Mouse (Mus musculus) midbrain, embryonic 12.5 days (tissue): Measurements from ENCODE around the gene Hecw2. TPM values are rescaled to one million over a fixed set of nuclear protein-coding genes. Genes with fewer than 3 reads are reported as not detected.

Experiments used
- ATAC-seq: fragments of 200-750 bp; cut with Nextera tagmentation; 2 replicates; pipeline ENCODE4 v1.8.0; 2017; ENCODE audit warnings: low read depth, moderate TSS enrichment, moderate library complexity; ENCODE audit not compliant: low FRiP score
- H3K27ac ChIP-seq: fragments of 300-500 bp; sonication (generic); replicated peaks from 2 replicates; pipeline ENCODE4 v1.5.1; 2016; ENCODE audit warnings: mild to moderate bottlenecking
- H3K27me3 ChIP-seq: fragments of 300-500 bp; sonication (generic); 2 replicates; pipeline ENCODE4 v1.6.1; 2016; ENCODE audit warnings: mild to moderate bottlenecking
- H3K36me3 ChIP-seq: fragments of 300-500 bp; sonication (generic); 2 replicates; pipeline ENCODE4 v1.6.1; 2016
- H3K4me1 ChIP-seq: fragments of 300-500 bp; sonication (generic); 2 replicates; pipeline ENCODE4 v1.6.1; 2016
- H3K4me2 ChIP-seq: fragments of 300-500 bp; sonication (generic); replicated peaks from 2 replicates; pipeline ENCODE4 v1.6.1; 2016; ENCODE audit warnings: mild to moderate bottlenecking, moderate library complexity
- H3K4me3 ChIP-seq: fragments of 300-500 bp; sonication (generic); 2 replicates; pipeline ENCODE4 v1.5.1; 2016; ENCODE audit warnings: mild to moderate bottlenecking
- H3K9ac ChIP-seq: fragments of 300-500 bp; sonication (generic); replicated peaks from 2 replicates; pipeline ENCODE4 v1.6.1; 2016; ENCODE audit warnings: mild to moderate bottlenecking, moderate library complexity
- H3K9me3 ChIP-seq: fragments of 300-500 bp; sonication (generic); 2 replicates; pipeline ENCODE4 v1.6.1; 2016; ENCODE audit warnings: mild to moderate bottlenecking
- WGBS: fragments of 180-500 bp; shearing (Covaris S2); methylation state at CpG from one replicate; pipeline ENCODE4 v1.1.7; 2016; 5-methylcytosine and 5-hydroxymethylcytosine counted together
- polyA plus RNA-seq: library from polyadenylated mRNA; unstranded; fragments of >200 nt; fragmentation: Nextera tagmentation; extraction: Ambion mirVana; gene quantifications from 2 replicates; pipeline ENCODE4 v1.2.1, GENCODE M21; 2016

The Hecw2 gene
- polyA plus RNA-seq, 1 experiment from 2014 or later, result 5.5 TPM

GRCm38 (mm10) chr1:53911848-53912247 lies 283.1 kb downstream of the Hecw2 start:
- WGBS, result 89% methylated on average over 3 of the region's 3 CpGs
- no peak for ATAC-seq
- H3K27ac ChIP-seq, result no peak overlapping the region
- H3K4me3 ChIP-seq, result no peak overlapping the region
- H3K9ac ChIP-seq, result no peak overlapping the region
- no peak overlapping the region for H3K4me2 ChIP-seq
- H3K36me3 ChIP-seq, result no peaks in the 10 kb centered on the region
- H3K4me1 ChIP-seq, result no peaks in the 10 kb centered on the region
- H3K9me3 ChIP-seq, result no peaks in the 10 kb centered on the region
- H3K27me3 ChIP-seq, result no peaks in the 10 kb centered on the region

GRCm38 (mm10) chr1:53910251-53910650 lies 284.7 kb downstream of the Hecw2 start:
- Histone ChIP-seq H3K4me1 (no peaks in the 10 kb centered on the region), H3K27me3 (no peaks in the 10 kb centered on the region), H3K9me3 (no peaks in the 10 kb centered on the region), H3K9ac (no peak overlapping the region), H3K27ac (no peak overlapping the region), H3K4me3 (no peak overlapping the region), H3K36me3 (no peaks in the 10 kb centered on the region), H3K4me2 (no peak overlapping the region)
- ATAC-seq, result no peak
- 79% methylated on average over 1 of the region's 1 CpGs for whole genome bisulfite sequencing

GRCm38 (mm10) chr1:53909118-53909517 lies 285.9 kb downstream of the Hecw2 start:
- Histone ChIP-seq H3K4me1 (no peaks in the 10 kb centered on the region), H3K27me3 (no peaks in the 10 kb centered on the region), H3K9ac (no peak overlapping the region), H3K27ac (no peak overlapping the region), H3K4me3 (no peak overlapping the region), H3K36me3 (no peaks in the 10 kb centered on the region), H3K4me2 (no peak overlapping the region), H3K9me3 (no peaks in the 10 kb centered on the region)
- WGBS, result 25% methylated on average over 3 of the region's 3 CpGs
- peak; percentile 66 for ATAC-seq

GRCm38 (mm10) chr1:53906175-53906574 lies 288.8 kb downstream of the Hecw2 start:
- no peaks in the 10 kb centered on the region for H3K4me1 ChIP-seq
- H3K4me2 ChIP-seq, result no peak overlapping the region
- H3K9me3 ChIP-seq, result no peaks in the 10 kb centered on the region
- WGBS, result 75% methylated on average over 3 of the region's 3 CpGs
- no peaks in the 10 kb centered on the region for H3K36me3 ChIP-seq
- no peak overlapping the region for H3K27ac ChIP-seq
- ATAC-seq, result no peak
- no peaks in the 10 kb centered on the region for H3K27me3 ChIP-seq
- no peak overlapping the region for H3K9ac ChIP-seq
- no peak overlapping the region for H3K4me3 ChIP-seq

GRCm38 (mm10) chr1:53900416-53900815 lies 294.6 kb downstream of the Hecw2 start:
- Histone ChIP-seq H3K9me3 (no peaks in the 10 kb centered on the region), H3K4me1 (no peaks in the 10 kb centered on the region), H3K27me3 (no peaks in the 10 kb centered on the region), H3K27ac (no peak overlapping the region), H3K36me3 (no peaks in the 10 kb centered on the region), H3K4me3 (no peak overlapping the region), H3K9ac (no peak overlapping the region), H3K4me2 (no peak overlapping the region)
- ATAC-seq, result no peak
- WGBS, result 94% methylated on average over 2 of the region's 2 CpGs

GRCm38 (mm10) chr1:53894299-53894698 lies 300.7 kb downstream of the Hecw2 start:
- no peaks in the 10 kb centered on the region for H3K36me3 ChIP-seq
- H3K27me3 ChIP-seq, result no peaks in the 10 kb centered on the region
- H3K9me3 ChIP-seq, result no peaks in the 10 kb centered on the region
- ATAC-seq, result no peak
- no peaks in the 10 kb centered on the region for H3K4me1 ChIP-seq
- H3K4me3 ChIP-seq, result no peak overlapping the region
- no peak overlapping the region for H3K9ac ChIP-seq
- no peak overlapping the region for H3K4me2 ChIP-seq
- WGBS, result 94% methylated on average over 5 of the region's 5 CpGs
- no peak overlapping the region for H3K27ac ChIP-seq

GRCm38 (mm10) chr1:53890380-53890779 lies 304.6 kb downstream of the Hecw2 start:
- no peaks in the 10 kb centered on the region for H3K9me3 ChIP-seq
- no peaks in the 10 kb centered on the region for H3K27me3 ChIP-seq
- no peak overlapping the region for H3K27ac ChIP-seq
- no peak for ATAC-seq
- H3K9ac ChIP-seq, result no peak overlapping the region
- H3K4me2 ChIP-seq, result no peak overlapping the region
- H3K4me1 ChIP-seq, result no peaks in the 10 kb centered on the region
- H3K4me3 ChIP-seq, result no peak overlapping the region
- WGBS, result 51% methylated on average over 3 of the region's 3 CpGs
- H3K36me3 ChIP-seq, result no peaks in the 10 kb centered on the region

- H3K4me1 ChIP-seq, result no peaks in the 10 kb centered on the region
- no peaks in the 10 kb centered on the region for H3K9me3 ChIP-seq
- H3K27ac ChIP-seq, result no peak overlapping the region
- H3K36me3 ChIP-seq, result no peaks in the 10 kb centered on the region
- no peak overlapping the region for H3K4me3 ChIP-seq
- 86% methylated on average over 3 of the region's 3 CpGs for whole genome bisulfite sequencing
- H3K4me2 ChIP-seq, result no peak overlapping the region
- H3K9ac ChIP-seq, result no peak overlapping the region
- H3K27me3 ChIP-seq, result no peaks in the 10 kb centered on the region
- no peak for ATAC-seq
Measured at GRCm38 (mm10) chr1:53889806-53890205, 305.2 kb downstream of the Hecw2 start.

GRCm38 (mm10) chr1:53882480-53882879 lies 312.5 kb downstream of the Hecw2 start:
- no peaks in the 10 kb centered on the region for H3K4me1 ChIP-seq
- H3K27ac ChIP-seq, result no peak overlapping the region
- H3K36me3 ChIP-seq, result no peaks in the 10 kb centered on the region
- no peak overlapping the region for H3K4me2 ChIP-seq
- ATAC-seq, result no peak
- H3K4me3 ChIP-seq, result no peak overlapping the region
- no peaks in the 10 kb centered on the region for H3K27me3 ChIP-seq
- WGBS, result 77% methylated on average over 2 of the region's 2 CpGs
- no peak overlapping the region for H3K9ac ChIP-seq
- H3K9me3 ChIP-seq, result no peaks in the 10 kb centered on the region

- Histone ChIP-seq H3K9me3 (no peaks in the 10 kb centered on the region), H3K27me3 (no peaks in the 10 kb centered on the region), H3K36me3 (no peaks in the 10 kb centered on the region), H3K9ac (no peak overlapping the region), H3K27ac (no peak overlapping the region), H3K4me1 (no peaks in the 10 kb centered on the region), H3K4me3 (no peak overlapping the region), H3K4me2 (no peak overlapping the region)
- no peak for ATAC-seq
- 80% methylated on average over 5 of the region's 5 CpGs for WGBS
Measured at GRCm38 (mm10) chr1:53875919-53876318, 319.0 kb downstream of the Hecw2 start.

- Histone ChIP-seq H3K9ac (no peak overlapping the region), H3K4me3 (no peak overlapping the region), H3K9me3 (no peaks in the 10 kb centered on the region), H3K36me3 (no peaks in the 10 kb centered on the region), H3K4me2 (no peak overlapping the region), H3K4me1 (0 out of 2 replicates have a peak, but pooled peaks cover 3% of the 10 kb centered on the region), H3K27me3 (no peaks in the 10 kb centered on the region), H3K27ac (no peak overlapping the region)
- ATAC-seq, result no peak
- 72% methylated on average over 2 of the region's 2 CpGs for WGBS
Measured at GRCm38 (mm10) chr1:53867316-53867715, 327.7 kb downstream of the Hecw2 start.

- 0 out of 2 replicates have a peak, but pooled peaks cover 3% of the 10 kb centered on the region for H3K4me1 ChIP-seq
- ATAC-seq, result no peak
- no peak overlapping the region for H3K4me2 ChIP-seq
- H3K9me3 ChIP-seq, result no peaks in the 10 kb centered on the region
- H3K9ac ChIP-seq, result no peak overlapping the region
- H3K4me3 ChIP-seq, result no peak overlapping the region
- no peaks in the 10 kb centered on the region for H3K36me3 ChIP-seq
- H3K27me3 ChIP-seq, result no peaks in the 10 kb centered on the region
- no peak overlapping the region for H3K27ac ChIP-seq
- 17% methylated on average over 3 of the region's 3 CpGs for WGBS
Measured at GRCm38 (mm10) chr1:53866374-53866902, 328.5 kb downstream of the Hecw2 start.

- ATAC-seq, result no peak
- Histone ChIP-seq H3K36me3 (no peaks in the 10 kb centered on the region), H3K4me2 (no peak overlapping the region), H3K4me3 (no peak overlapping the region), H3K27me3 (no peaks in the 10 kb centered on the region), H3K9me3 (no peaks in the 10 kb centered on the region), H3K27ac (no peak overlapping the region), H3K4me1 (0 out of 2 replicates have a peak, but pooled peaks cover 3% of the 10 kb centered on the region), H3K9ac (no peak overlapping the region)
- WGBS, result 89% methylated on average over 3 of the region's 3 CpGs
Measured at GRCm38 (mm10) chr1:53864046-53864445, 330.9 kb downstream of the Hecw2 start.
